Mouse (Mus musculus): ENCODE measurements around the gene Ap1m1.

DNA sequence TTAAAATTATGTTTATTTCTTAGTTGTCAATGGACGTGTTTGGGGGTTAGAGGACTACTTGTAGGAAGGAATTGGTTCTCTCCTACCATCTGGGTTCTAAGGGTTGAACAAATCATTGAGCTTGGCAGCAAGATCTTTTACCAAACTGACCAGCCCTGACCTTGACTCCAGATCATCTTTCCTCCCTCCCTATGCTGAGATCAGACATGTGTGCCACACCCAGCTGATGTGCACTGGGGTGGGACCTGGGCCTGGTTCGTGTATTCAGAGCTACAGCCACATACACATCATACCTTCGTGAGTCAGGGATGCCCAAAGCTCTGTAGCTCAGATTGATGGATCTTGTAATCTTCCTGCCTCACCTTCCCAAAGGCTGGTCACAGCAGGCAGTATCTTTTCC is 31.9 kb downstream of the Ap1m1 start:
- no peak for TF ChIP-seq POLR2A (IDR thresholded peaks at IDR 0.05; ENCODE audit: borderline replicate concordance, extremely low read depth, insufficient read depth, insufficient read length, poor library complexity, severe bottlenecking)
- TF ChIP-seq CTCF (IDR thresholded peaks at IDR 0.05; ENCODE audit: borderline replicate concordance, extremely low read depth, insufficient read depth, insufficient read length), result no peak

Data from brain, embryonic 14.5 days (tissue).